In genomic region chr5:142444791-142445531, GRCm38 (mm10) we compare ENCODE assay signal across 8 mouse cellular contexts. TPM values are rescaled to one million over a fixed set of nuclear protein-coding genes. Genes with fewer than 3 reads are reported as not detected.
DNase-seq lines count a peak whose midpoint lies in the region; ATAC-seq and TF ChIP-seq lines count a peak whose summit lies in the region.

No protein-coding gene starts in this region.

- no peak for TF ChIP-seq POLR2A in heart, adult 2 months (IDR thresholded peaks at IDR 0.05; ENCODE audit: insufficient read depth, low read depth, low read length)
- TF ChIP-seq POLR2A in MEL (IDR thresholded peaks at IDR 0.05; ENCODE audit: control insufficient read depth in 1 of 2, insufficient read depth in 1 of 2, low read depth in 1 of 2, low read length in 2 of 2, poor library complexity in 1 of 2), result no peak

- 35% methylated on average over 11 of the region's 11 CpGs for WGBS in heart, adult 2 months
- WGBS in liver, embryonic 11.5 days, result 58% methylated on average over 11 of the region's 11 CpGs

- H3K9me3 ChIP-seq in MEL (replicated peaks; ENCODE audit: insufficient read depth, low read length), result no peaks in the 10 kb centered on the region
- H3K9me3 ChIP-seq in liver, embryonic 11.5 days (ENCODE audit: control insufficient read depth, low read length), result no peaks in the 10 kb centered on the region

- H3K4me1 ChIP-seq in heart, adult 2 months (ENCODE audit: control insufficient read depth, insufficient read depth, low read length), result peaks cover 21% of the 10 kb centered on the region
- peaks cover 0 to 14% of the 10 kb centered on the region in 2 experiments; a peak in 3 of 4 replicates for H3K4me1 ChIP-seq in MEL (ENCODE audit: control insufficient read depth in 1 of 2, insufficient read depth in 2 of 2, low read length in 2 of 2)
- peaks cover 62% of the 10 kb centered on the region for H3K4me1 ChIP-seq in liver, embryonic 11.5 days (replicated peaks; ENCODE audit: control insufficient read depth, insufficient read depth, low read length)

- TF ChIP-seq CTCF in heart, adult 2 months (IDR thresholded peaks at IDR 0.05), result no peak
- no peak for TF ChIP-seq CTCF in MEL (IDR thresholded peaks at IDR 0.05 in 2 of 3, conservative IDR thresholded peaks at IDR 0.05 in 1 of 3; ENCODE audit: control insufficient read depth in 1 of 3, insufficient read depth in 1 of 3, low read depth in 2 of 3, low read length in 3 of 3, poor library complexity in 1 of 3, severe bottlenecking in 1 of 3)

- H3K79me2 ChIP-seq in heart, adult 2 months (replicated peaks; ENCODE audit: control insufficient read depth, insufficient read depth, low read length), result peaks cover 4% of the 10 kb centered on the region
- H3K79me2 ChIP-seq in MEL (ENCODE audit: control insufficient read depth, insufficient read depth, low read length, poor library complexity), result peaks cover 9% of the 10 kb centered on the region

- H3K9ac ChIP-seq in heart, adult 2 months (ENCODE audit: low read depth, low read length), result no peak overlapping the region
- H3K9ac ChIP-seq in MEL (ENCODE audit: control insufficient read depth, low read depth, low read length, poor library complexity, severe bottlenecking), result peak overlapping the region; percentile 9; the same call in 1 of the 2 replicates
- peak overlapping the region; percentile 20; the same call in 1 of the 2 replicates for H3K9ac ChIP-seq in liver, embryonic 11.5 days (ENCODE audit: low read depth, low read length)

- H3K36me3 ChIP-seq in heart, adult 2 months (ENCODE audit: control insufficient read depth, insufficient read depth, low read length), result no peaks in the 10 kb centered on the region; the same call in 1 of the 2 replicates
- H3K36me3 ChIP-seq in MEL (ENCODE audit: control insufficient read depth in 1 of 2, insufficient read depth in 2 of 2, low read length in 2 of 2), result peaks cover 0 to 6% of the 10 kb centered on the region in 2 experiments; a peak in 3 of 4 replicates
- H3K36me3 ChIP-seq in liver, embryonic 11.5 days (ENCODE audit: control insufficient read depth, insufficient read depth, low read length), result peaks cover 4% of the 10 kb centered on the region; the same call in 1 of the 2 replicates

- ATAC-seq in liver, embryonic 11.5 days (replicated peaks; ENCODE audit: low FRiP score), result peak; percentile 70

- TF ChIP-seq RAD21 in MEL (IDR thresholded peaks at IDR 0.05; ENCODE audit: low read depth, low read length), result no peak

- H3K4me3 ChIP-seq in heart, adult 2 months, result no peak overlapping the region
- H3K4me3 ChIP-seq in MEL (ENCODE audit: control insufficient read depth in 1 of 2, insufficient read depth in 1 of 2, low read depth in 2 of 2, low read length in 2 of 2), result no peak overlapping the region
- no peak overlapping the region for H3K4me3 ChIP-seq in liver, embryonic 11.5 days (ENCODE audit: low read depth, low read length)

- TF ChIP-seq EP300 in heart, adult 2 months (IDR thresholded peaks at IDR 0.05; ENCODE audit: insufficient read depth, low read depth, low read length), result no peak
- no peak for TF ChIP-seq EP300 in MEL (IDR thresholded peaks at IDR 0.05; ENCODE audit: low read depth in 1 of 2, low read length in 2 of 2)

- H3K27ac ChIP-seq in heart, adult 2 months, result peak overlapping the region; percentile 21; the same call in 1 of the 2 replicates
- no peak overlapping the region for H3K27ac ChIP-seq in MEL (ENCODE audit: control insufficient read depth, low read depth, low read length)
- peak overlapping the region; percentile 52; the same call in 1 of the 2 replicates for H3K27ac ChIP-seq in liver, embryonic 11.5 days (ENCODE audit: low read depth, low read length)

- H3K27me3 ChIP-seq in heart, adult 2 months (ENCODE audit: control insufficient read depth, insufficient read depth, low read length), result no peaks in the 10 kb centered on the region
- no peaks in the 10 kb centered on the region for H3K27me3 ChIP-seq in MEL (ENCODE audit: control insufficient read depth in 1 of 2, insufficient read depth in 2 of 2, low read length in 2 of 2)
- H3K27me3 ChIP-seq in liver, embryonic 11.5 days (replicated peaks; ENCODE audit: control insufficient read depth, insufficient read depth, low read length), result no peaks in the 10 kb centered on the region

- 0 out of 2 replicates have a peak overlapping the region, but pooled peaks have one; percentile 10 for H3K4me2 ChIP-seq in liver, embryonic 11.5 days

- DNase-seq in heart, adult 2 months, result peak in 1 of 2 experiments; percentile 61
- DNase-seq in heart, adult 8-10 months (ENCODE audit: low spot score), result no peak
- peak; percentile 54 for DNase-seq in MEL (ENCODE audit: low read depth, low spot score)
- DNase-seq in gastrocnemius, postnatal 25 days, result peak; percentile 71
- DNase-seq in liver, embryonic 11.5 days (ENCODE audit: low spot score), result no peak
- no peak for DNase-seq in ovary, postnatal 14 days (ENCODE audit: low spot score)
- no peak for DNase-seq in left cerebral cortex, postnatal 36 days (ENCODE audit: low spot score in 2 of 2)
- DNase-seq in ovary, postnatal 10 days (ENCODE audit: low spot score), result no peak

- intact Hi-C loops in heart, adult 2 months (cut with DNase I), result loop anchor here (5.0 kb wide), 2 partner anchors 458 to 1598 kb away; no protein-coding TSS in a partner anchor
- intact Hi-C loops in left cerebral cortex, postnatal 36 days (cut with DNase I), result loop anchor here (1.0 to 10.0 kb wide), 2 partner anchors 43 to 1600 kb away; no protein-coding TSS in a partner anchor

TF ChIP-seq in MEL, 35 proteins besides CTCF, POLR2A, EP300 and RAD21:
- TF ChIP-seq POLR2AphosphoS5 (IDR thresholded peaks at IDR 0.05; ENCODE audit: borderline replicate concordance, low read depth, low read length) (no peak), SIN3A (IDR thresholded peaks at IDR 0.05; ENCODE audit: low read length) (no peak), USF1 (IDR thresholded peaks at IDR 0.05; ENCODE audit: low read depth, low read length) (no peak), JUND (IDR thresholded peaks at IDR 0.05; ENCODE audit: low read depth, low read length) (no peak), USF2 (IDR thresholded peaks at IDR 0.05; ENCODE audit: borderline replicate concordance in 1 of 2, insufficient read depth in 1 of 2, low read depth in 1 of 2, low read length in 2 of 2) (no peak), MXI1 (IDR thresholded peaks at IDR 0.05; ENCODE audit: low read depth, low read length) (peak; percentile 69; the same call in 1 of the 2 replicates), MAX (IDR thresholded peaks at IDR 0.05; ENCODE audit: low read length) (no peak), MAFK (IDR thresholded peaks at IDR 0.05; ENCODE audit: borderline replicate concordance, low read depth, low read length) (no peak), TBP (IDR thresholded peaks at IDR 0.05; ENCODE audit: low read depth, low read length) (no peak)

RNA-seq across cellular contexts. Expression of gene Ap5z1, which starts 18.8 kb away (rescaled TPM):
- 1 to 10 TPM; 5.4 to 6.4 TPM for total RNA-seq in heart, adult 2 months (2021)
- 13.0 and 23.6 TPM in 2 replicates for polyA plus RNA-seq in heart, adult 2 months (2012; rRNA removed)
- total RNA-seq in heart, adult 8-10 months (2022), result 1 to 10 TPM; 4.5 to 8.3 (median 7.1) TPM
- total RNA-seq in MEL (2012; rRNA removed), result 4.4 and 5.1 TPM in 2 replicates
- 10 to 100 TPM in 1 of 2 experiments, not detected in 1; 13.5 TPM for polyA plus RNA-seq in MEL (2012; ENCODE audit: insufficient read depth in 1 of 2, insufficient read length in 2 of 2, low read depth in 1 of 2, low replicate concordance in 2 of 2, missing spikeins in 1 of 2)
- total RNA-seq in gastrocnemius, postnatal 25 days (2021), result 1 to 10 TPM; 2.5 to 4.0 TPM
- 11.7 and 11.9 TPM in 2 replicates for polyA plus RNA-seq in liver, embryonic 11.5 days (2014; fragmentation: Nextera tagmentation; extraction: Ambion mirVana)
- total RNA-seq in left cerebral cortex, postnatal 36 days (2021), result 10 to 100 TPM; 21.4 to 22.4 TPM

RNA-seq across cellular contexts. Expression of gene Foxk1, which starts 43.7 kb away (rescaled TPM):
- 10 to 100 TPM; 13.2 to 13.8 TPM for total RNA-seq in heart, adult 2 months (2021)
- 9.2 and 9.5 TPM in 2 replicates for polyA plus RNA-seq in heart, adult 2 months (2012; rRNA removed)
- total RNA-seq in heart, adult 8-10 months (2022), result 10 to 100 TPM; 11.8 to 16.0 (median 14.2) TPM
- total RNA-seq in MEL (2012; rRNA removed), result 8.2 and 9.1 TPM in 2 replicates
- 10 to 100 TPM in 1 of 2 experiments, not detected in 1; 20.2 TPM for polyA plus RNA-seq in MEL (2012; ENCODE audit: insufficient read depth in 1 of 2, insufficient read length in 2 of 2, low read depth in 1 of 2, low replicate concordance in 2 of 2, missing spikeins in 1 of 2)
- total RNA-seq in gastrocnemius, postnatal 25 days (2021), result 10 to 100 TPM; 10.5 to 12.1 TPM
- 3.1 and 4.0 TPM in 2 replicates for polyA plus RNA-seq in liver, embryonic 11.5 days (2014; fragmentation: Nextera tagmentation; extraction: Ambion mirVana)
- total RNA-seq in left cerebral cortex, postnatal 36 days (2021), result 10 to 100 TPM; 42.4 to 42.5 TPM

Comparison
In these comparisons a context has a peak if more than half of its experiments do, and no peak if none do; other contexts are left out.
1. DNase-seq: peak in MEL (single experiment) and gastrocnemius, postnatal 25 days (single experiment); none in heart, adult 8-10 months (single experiment), liver, embryonic 11.5 days (single experiment), ovary, postnatal 14 days (single experiment), left cerebral cortex, postnatal 36 days (0 of 2) and ovary, postnatal 10 days (single experiment).